Mouse (Mus musculus): ENCODE measurements at regions not wholly inside any gene's neighbourhood (a gene's known extent, or its start where the extent isn't known, plus 50 kb on each side); places are given as distances from the start of the nearest gene placed in this dataset.

- H3K36me3 ChIP-seq (ENCODE audit: control insufficient read depth, insufficient read depth, low read length): no peaks in the 10 kb centered on the region
- no peaks in the 10 kb centered on the region for H3K27me3 ChIP-seq (ENCODE audit: control insufficient read depth, insufficient read depth, low read length)
- H3K27ac ChIP-seq (ENCODE audit: low read length): no peak overlapping the region
- H3K4me2 ChIP-seq (ENCODE audit: low read depth, low read length): no peak overlapping the region
- H3K9me3 ChIP-seq (replicated peaks; ENCODE audit: control insufficient read depth, low read length): no peaks in the 10 kb centered on the region
- no peak overlapping the region for H3K4me3 ChIP-seq (replicated peaks; ENCODE audit: low read length)
- H3K4me1 ChIP-seq (ENCODE audit: control insufficient read depth, insufficient read depth, low read length): no peaks in the 10 kb centered on the region
- ATAC-seq (ENCODE audit: insufficient read depth, low FRiP score): no peak
- WGBS: 79% methylated on average over 1 of the region's 1 CpGs
- no peak overlapping the region for H3K9ac ChIP-seq (ENCODE audit: low read length)
Observed at GRCm38 (mm10) chr17:4297156-4297535, 601.1 kb upstream of the Nox3 start.

- no peaks in the 10 kb centered on the region for H3K36me3 ChIP-seq (ENCODE audit: control insufficient read depth, insufficient read depth, low read length)
- no peak overlapping the region for H3K9ac ChIP-seq (ENCODE audit: low read length)
- H3K9me3 ChIP-seq (replicated peaks; ENCODE audit: control insufficient read depth, low read length): no peaks in the 10 kb centered on the region
- no peak overlapping the region for H3K4me3 ChIP-seq (replicated peaks; ENCODE audit: low read length)
- H3K27me3 ChIP-seq (ENCODE audit: control insufficient read depth, insufficient read depth, low read length): no peaks in the 10 kb centered on the region
- no peak overlapping the region for H3K27ac ChIP-seq (ENCODE audit: low read length)
- ATAC-seq (ENCODE audit: insufficient read depth, low FRiP score): no peak
- H3K4me2 ChIP-seq (ENCODE audit: low read depth, low read length): no peak overlapping the region
- 57% methylated on average over 12 of the region's 12 CpGs for WGBS
- no peaks in the 10 kb centered on the region for H3K4me1 ChIP-seq (ENCODE audit: control insufficient read depth, insufficient read depth, low read length)
Observed at GRCm38 (mm10) chr17:4301142-4301853, 605.2 kb upstream of the Nox3 start.

- no peak overlapping the region for H3K27ac ChIP-seq (ENCODE audit: low read length)
- WGBS: 50% methylated on average over 4 of the region's 4 CpGs
- H3K9me3 ChIP-seq (replicated peaks; ENCODE audit: control insufficient read depth, low read length): no peaks in the 10 kb centered on the region
- H3K4me2 ChIP-seq (ENCODE audit: low read depth, low read length): no peak overlapping the region
- H3K4me1 ChIP-seq (ENCODE audit: control insufficient read depth, insufficient read depth, low read length): no peaks in the 10 kb centered on the region
- H3K27me3 ChIP-seq (ENCODE audit: control insufficient read depth, insufficient read depth, low read length): no peaks in the 10 kb centered on the region
- H3K36me3 ChIP-seq (ENCODE audit: control insufficient read depth, insufficient read depth, low read length): no peaks in the 10 kb centered on the region
- no peak overlapping the region for H3K9ac ChIP-seq (ENCODE audit: low read length)
- no peak for ATAC-seq (ENCODE audit: insufficient read depth, low FRiP score)
- no peak overlapping the region for H3K4me3 ChIP-seq (replicated peaks; ENCODE audit: low read length)
Observed at GRCm38 (mm10) chr17:4311785-4312379, 615.8 kb upstream of the Nox3 start.

GRCm38 (mm10) chr17:4319141-4319540 is 623.1 kb upstream of the Nox3 start:
- no peaks in the 10 kb centered on the region for H3K4me1 ChIP-seq (ENCODE audit: control insufficient read depth, insufficient read depth, low read length)
- H3K36me3 ChIP-seq (ENCODE audit: control insufficient read depth, insufficient read depth, low read length): no peaks in the 10 kb centered on the region
- H3K4me3 ChIP-seq (replicated peaks; ENCODE audit: low read length): no peak overlapping the region
- no peak overlapping the region for H3K27ac ChIP-seq (ENCODE audit: low read length)
- H3K9ac ChIP-seq (ENCODE audit: low read length): no peak overlapping the region
- no peak for ATAC-seq (ENCODE audit: insufficient read depth, low FRiP score)
- WGBS: 69% methylated on average over 4 of the region's 4 CpGs
- no peak overlapping the region for H3K4me2 ChIP-seq (ENCODE audit: low read depth, low read length)
- H3K9me3 ChIP-seq (replicated peaks; ENCODE audit: control insufficient read depth, low read length): no peaks in the 10 kb centered on the region
- H3K27me3 ChIP-seq (ENCODE audit: control insufficient read depth, insufficient read depth, low read length): no peaks in the 10 kb centered on the region

GRCm38 (mm10) chr17:4328810-4329209 is 632.7 kb upstream of the Nox3 start:
- Histone ChIP-seq H3K9me3 (replicated peaks; ENCODE audit: control insufficient read depth, low read length) (no peaks in the 10 kb centered on the region), H3K9ac (ENCODE audit: low read length) (no peak overlapping the region), H3K36me3 (ENCODE audit: control insufficient read depth, insufficient read depth, low read length) (no peaks in the 10 kb centered on the region), H3K4me2 (ENCODE audit: low read depth, low read length) (no peak overlapping the region), H3K4me3 (replicated peaks; ENCODE audit: low read length) (no peak overlapping the region), H3K4me1 (ENCODE audit: control insufficient read depth, insufficient read depth, low read length) (no peaks in the 10 kb centered on the region), H3K27me3 (ENCODE audit: control insufficient read depth, insufficient read depth, low read length) (no peaks in the 10 kb centered on the region), H3K27ac (ENCODE audit: low read length) (no peak overlapping the region)
- no peak for ATAC-seq (ENCODE audit: insufficient read depth, low FRiP score)
- 73% methylated on average over 1 of the region's 1 CpGs for WGBS

GRCm38 (mm10) chr17:4331650-4332049 is 635.6 kb upstream of the Nox3 start:
- 60% methylated on average over 9 of the region's 9 CpGs for WGBS
- no peaks in the 10 kb centered on the region for H3K36me3 ChIP-seq (ENCODE audit: control insufficient read depth, insufficient read depth, low read length)
- H3K4me3 ChIP-seq (replicated peaks; ENCODE audit: low read length): no peak overlapping the region
- H3K4me1 ChIP-seq (ENCODE audit: control insufficient read depth, insufficient read depth, low read length): no peaks in the 10 kb centered on the region
- H3K27ac ChIP-seq (ENCODE audit: low read length): no peak overlapping the region
- no peak overlapping the region for H3K4me2 ChIP-seq (ENCODE audit: low read depth, low read length)
- H3K9ac ChIP-seq (ENCODE audit: low read length): no peak overlapping the region
- no peaks in the 10 kb centered on the region for H3K27me3 ChIP-seq (ENCODE audit: control insufficient read depth, insufficient read depth, low read length)
- ATAC-seq (ENCODE audit: insufficient read depth, low FRiP score): no peak
- no peaks in the 10 kb centered on the region for H3K9me3 ChIP-seq (replicated peaks; ENCODE audit: control insufficient read depth, low read length)

- Histone ChIP-seq H3K9me3 (replicated peaks; ENCODE audit: control insufficient read depth, low read length) (no peaks in the 10 kb centered on the region), H3K4me3 (replicated peaks; ENCODE audit: low read length) (no peak overlapping the region), H3K27ac (ENCODE audit: low read length) (no peak overlapping the region), H3K4me2 (ENCODE audit: low read depth, low read length) (no peak overlapping the region), H3K9ac (ENCODE audit: low read length) (no peak overlapping the region), H3K4me1 (ENCODE audit: control insufficient read depth, insufficient read depth, low read length) (no peaks in the 10 kb centered on the region), H3K36me3 (ENCODE audit: control insufficient read depth, insufficient read depth, low read length) (no peaks in the 10 kb centered on the region), H3K27me3 (ENCODE audit: control insufficient read depth, insufficient read depth, low read length) (no peaks in the 10 kb centered on the region)
- WGBS: 84% methylated on average over 4 of the region's 4 CpGs
- ATAC-seq (ENCODE audit: insufficient read depth, low FRiP score): no peak
Observed at GRCm38 (mm10) chr17:4333091-4333490, 637.0 kb upstream of the Nox3 start.

- H3K27me3 ChIP-seq (ENCODE audit: control insufficient read depth, insufficient read depth, low read length): no peaks in the 10 kb centered on the region
- no peak overlapping the region for H3K4me3 ChIP-seq (replicated peaks; ENCODE audit: low read length)
- H3K4me1 ChIP-seq (ENCODE audit: control insufficient read depth, insufficient read depth, low read length): no peaks in the 10 kb centered on the region
- H3K27ac ChIP-seq (ENCODE audit: low read length): no peak overlapping the region
- no peak overlapping the region for H3K9ac ChIP-seq (ENCODE audit: low read length)
- H3K4me2 ChIP-seq (ENCODE audit: low read depth, low read length): no peak overlapping the region
- no peaks in the 10 kb centered on the region for H3K36me3 ChIP-seq (ENCODE audit: control insufficient read depth, insufficient read depth, low read length)
- no peak for ATAC-seq (ENCODE audit: insufficient read depth, low FRiP score)
- WGBS: 36% methylated on average over 1 of the region's 1 CpGs
- H3K9me3 ChIP-seq (replicated peaks; ENCODE audit: control insufficient read depth, low read length): no peaks in the 10 kb centered on the region
Observed at GRCm38 (mm10) chr17:4353018-4353417, 641.1 kb upstream of the Arid1b start.

GRCm38 (mm10) chr17:4355506-4356218 is 638.5 kb upstream of the Arid1b start:
- ATAC-seq (ENCODE audit: insufficient read depth, low FRiP score): no peak
- H3K9ac ChIP-seq (ENCODE audit: low read length): no peak overlapping the region
- WGBS: 87% methylated on average over 5 of the region's 5 CpGs
- H3K27ac ChIP-seq (ENCODE audit: low read length): no peak overlapping the region
- H3K36me3 ChIP-seq (ENCODE audit: control insufficient read depth, insufficient read depth, low read length): no peaks in the 10 kb centered on the region
- no peak overlapping the region for H3K4me3 ChIP-seq (replicated peaks; ENCODE audit: low read length)
- H3K9me3 ChIP-seq (replicated peaks; ENCODE audit: control insufficient read depth, low read length): no peaks in the 10 kb centered on the region
- H3K4me2 ChIP-seq (ENCODE audit: low read depth, low read length): no peak overlapping the region
- no peaks in the 10 kb centered on the region for H3K4me1 ChIP-seq (ENCODE audit: control insufficient read depth, insufficient read depth, low read length)
- no peaks in the 10 kb centered on the region for H3K27me3 ChIP-seq (ENCODE audit: control insufficient read depth, insufficient read depth, low read length)

Measured in stomach, embryonic 16.5 days (tissue).